Mouse (Mus musculus): ENCODE data around the gene Sgms1. TPM values are rescaled to one million over a fixed set of nuclear protein-coding genes. Genes with fewer than 3 reads are reported as not detected.

Sgms1 gene
- 125 TPM for polyA plus RNA-seq (2014; fragmentation: Illumina TruSeq; extraction: RNeasy Lipid Tissue Mini Kit (QIAGEN cat#74804); ENCODE audit: low read depth, low replicate concordance)

GRCm38 (mm10) chr19:32389001-32389871, at the start of gene Sgms1:
TSS of gene Sgms1 (minus strand) at chr19:32389714.

GRCm38 (mm10) chr19:32107771-32108306, 281.7 kb downstream of the Sgms1 start, which contains the start of gene Asah2:
TSS of gene Asah2 (minus strand) at chr19:32108211.

Other genes starting within 250 kb of the Sgms1 start
- 40.1 TPM for gene Rpl9-ps6, start 76.9 kb upstream of the Sgms1 start, polyA plus RNA-seq (2014; fragmentation: Illumina TruSeq; extraction: RNeasy Lipid Tissue Mini Kit (QIAGEN cat#74804); ENCODE audit: low read depth, low replicate concordance)
- gene Minpp1, start 96.1 kb upstream of the Sgms1 start, polyA plus RNA-seq (2014; fragmentation: Illumina TruSeq; extraction: RNeasy Lipid Tissue Mini Kit (QIAGEN cat#74804); ENCODE audit: low read depth, low replicate concordance) = 51.8 TPM
- gene Papss2, start 206.1 kb upstream of the Sgms1 start, polyA plus RNA-seq (2014; fragmentation: Illumina TruSeq; extraction: RNeasy Lipid Tissue Mini Kit (QIAGEN cat#74804); ENCODE audit: low read depth, low replicate concordance) = 32.6 TPM

Measured in adrenal gland, adult 10 weeks (tissue).